In genomic region chr3:108129367-108129766, GRCm38 (mm10) we compare ENCODE assay signal across 26 mouse cellular contexts. TPM values are rescaled to one million over a fixed set of nuclear protein-coding genes. Genes with fewer than 3 reads are reported as not detected.
A peak's percentile ranks its signal among the peaks of the same experiment; 100 is the strongest.
DNase-seq lines count a peak whose midpoint lies in the region; ATAC-seq and TF ChIP-seq lines count a peak whose summit lies in the region.
"Had no signal": no experiment of that assay in that cellular context is flagged by ENCODE, and none has a peak within 500 bp of the region (broad histone marks: within the 10 kb centered on the region; RNA-seq: fewer than 3 reads in every experiment).

No protein-coding gene starts in this region.

- WGBS in heart, embryonic 12.5 days = 74% methylated on average over 4 of the region's 4 CpGs
- 42% methylated on average over 4 of the region's 4 CpGs for WGBS in liver, embryonic 14.5 days (ENCODE audit: insufficient replicate concordance)
- 83% methylated on average over 4 of the region's 4 CpGs for WGBS in small intestine, adult 2 months

- no peak overlapping the region for H3K4me2 ChIP-seq in heart, embryonic 12.5 days
- H3K4me2 ChIP-seq in liver, embryonic 14.5 days (ENCODE audit: low read depth) = peak overlapping the region; percentile 59
- H3K4me2 ChIP-seq: forebrain, embryonic 15.5 days; lung, embryonic 15.5 days; neural tube, embryonic 15.5 days had no signal

- intact Hi-C loops in heart, postnatal 10 days (cut with DNase I) = no loop called here

- no peak for TF ChIP-seq POLR2A in small intestine, adult 2 months (IDR thresholded peaks at IDR 0.05; ENCODE audit: low read depth, low read length)

- H3K4me1 ChIP-seq in heart, embryonic 12.5 days (replicated peaks) = peaks cover 48% of the 10 kb centered on the region
- H3K4me1 ChIP-seq in liver, embryonic 14.5 days (replicated peaks; ENCODE audit: control insufficient read depth in 2 of 2, insufficient read depth in 2 of 2, low read length in 1 of 2) = peaks cover 50 to 59% of the 10 kb centered on the region in 2 experiments
- peaks cover 38% of the 10 kb centered on the region; the same call in 1 of the 2 replicates for H3K4me1 ChIP-seq in small intestine, adult 2 months (ENCODE audit: control insufficient read depth, insufficient read depth, insufficient read length, low read length)
- H3K4me1 ChIP-seq: forebrain, embryonic 15.5 days had no signal

- no peak overlapping the region for H3K27ac ChIP-seq in heart, embryonic 12.5 days (ENCODE audit: poor library complexity, severe bottlenecking)
- H3K27ac ChIP-seq in liver, embryonic 14.5 days = peak overlapping the region; percentile 77
- H3K27ac ChIP-seq in small intestine, adult 2 months (ENCODE audit: insufficient read depth, low read depth, low read length) = 0 out of 2 replicates have a peak overlapping the region, but pooled peaks have one; percentile 14
- H3K27ac ChIP-seq: forebrain, embryonic 15.5 days; hindbrain, postnatal 0 days; kidney, postnatal 0 days; left cerebral cortex, adult 2 months; lung, embryonic 15.5 days; neural tube, embryonic 15.5 days; stomach, postnatal 0 days had no signal

- no peaks in the 10 kb centered on the region for H3K36me3 ChIP-seq in heart, embryonic 12.5 days
- no peaks in the 10 kb centered on the region for H3K36me3 ChIP-seq in liver, embryonic 14.5 days (replicated peaks; ENCODE audit: control insufficient read depth, insufficient read depth, low read depth)
- no peaks in the 10 kb centered on the region for H3K36me3 ChIP-seq in small intestine, adult 2 months (ENCODE audit: control insufficient read depth, insufficient read depth, low read length)
- H3K36me3 ChIP-seq: forebrain, embryonic 15.5 days; lung, embryonic 15.5 days; neural tube, embryonic 15.5 days had no signal

- H3K4me3 ChIP-seq in heart, embryonic 12.5 days = no peak overlapping the region
- 0 out of 4 replicates have a peak overlapping the region, but pooled peaks of 1 of the 2 experiments have one; percentile 4 for H3K4me3 ChIP-seq in liver, embryonic 14.5 days (ENCODE audit: insufficient read depth in 1 of 2, low read depth in 2 of 2, low read length in 2 of 2)
- H3K4me3 ChIP-seq in small intestine, adult 2 months (ENCODE audit: low read depth, low read length) = no peak overlapping the region
- H3K4me3 ChIP-seq: forebrain, embryonic 15.5 days; left cerebral cortex, adult 2 months; lung, embryonic 15.5 days; neural tube, embryonic 15.5 days had no signal

- TF ChIP-seq CTCF in liver, embryonic 14.5 days (IDR thresholded peaks at IDR 0.05; ENCODE audit: low read depth) = no peak
- TF ChIP-seq CTCF in small intestine, adult 2 months (IDR thresholded peaks at IDR 0.05; ENCODE audit: extremely low read depth, insufficient read length, insufficient replicate concordance, low read depth, low read length) = no peak

- peak; percentile 9; the same call in 1 of the 2 replicates for ATAC-seq in heart, embryonic 12.5 days (ENCODE audit: insufficient number of reproducible peaks, low FRiP score)
- ATAC-seq in liver, embryonic 14.5 days (ENCODE audit: insufficient read depth) = peak; percentile 85
- no peak for ATAC-seq in megakaryocyte, adult 5-6 weeks (ENCODE audit: poor library complexity, severe bottlenecking)
- ATAC-seq: CD4-positive, CD25-positive, alpha-beta regulatory T cell, adult 4 months; forebrain, embryonic 15.5 days; hindbrain, postnatal 0 days had no signal

- TF ChIP-seq EP300 in liver, embryonic 14.5 days (IDR thresholded peaks at IDR 0.05; ENCODE audit: low read depth) = no peak

- H3K27me3 ChIP-seq in heart, embryonic 12.5 days (replicated peaks) = no peaks in the 10 kb centered on the region
- no peaks in the 10 kb centered on the region for H3K27me3 ChIP-seq in liver, embryonic 14.5 days (ENCODE audit: control insufficient read depth, insufficient read depth, low read length)
- H3K27me3 ChIP-seq in small intestine, adult 2 months (ENCODE audit: control insufficient read depth, insufficient read depth, low read length) = no peaks in the 10 kb centered on the region
- H3K27me3 ChIP-seq: forebrain, embryonic 15.5 days; lung, embryonic 15.5 days; neural tube, embryonic 15.5 days had no signal

- H3K9ac ChIP-seq in heart, embryonic 12.5 days = no peak overlapping the region
- H3K9ac ChIP-seq in liver, embryonic 14.5 days (replicated peaks) = peak overlapping the region; percentile 57
- H3K9ac ChIP-seq: forebrain, embryonic 15.5 days; lung, embryonic 15.5 days; neural tube, embryonic 15.5 days had no signal

- H3K9me3 ChIP-seq in heart, embryonic 12.5 days (replicated peaks) = no peaks in the 10 kb centered on the region
- H3K9me3 ChIP-seq in liver, embryonic 14.5 days (ENCODE audit: control insufficient read depth, low read length) = no peaks in the 10 kb centered on the region
- H3K9me3 ChIP-seq: forebrain, embryonic 15.5 days; lung, embryonic 15.5 days; neural tube, embryonic 15.5 days had no signal

- DNase-seq in heart, postnatal 10 days = no peak
- DNase-seq in c-Kit-positive CD71-positive TER-119-positive erythroid progenitor cells, embryonic 14.5 days (ENCODE audit: low spot score) = peak; percentile 45
- DNase-seq in liver, embryonic 14.5 days (ENCODE audit: low read depth in 3 of 3, low spot score in 3 of 3) = no peak
- no peak for DNase-seq in frontal cortex, adult 2 months (ENCODE audit: extremely low spot score in 1 of 2, low spot score in 1 of 2)
- DNase-seq: adrenal gland, adult 2 months; cerebellum, adult 11-12 months; cerebellum, postnatal 36 days; gastrocnemius, postnatal 25 days; kidney, adult 2 months; lung, postnatal 36 days; thymus, adult 2 months; thymus, postnatal 4 days had no signal

RNA-seq across cellular contexts. Expression of gene Gnai3, which starts 16.6 kb away (rescaled TPM):
- polyA plus RNA-seq in heart, embryonic 12.5 days (2016; fragmentation: Nextera tagmentation; extraction: Ambion mirVana) = 94.9 and 97.0 TPM in 2 replicates
- 10 to 100 TPM; 35.1 to 37.9 TPM for total RNA-seq in heart, postnatal 10 days (2021)
- polyA plus RNA-seq in liver, embryonic 14.5 days (2012; rRNA removed) = 18.4 and 28.7 TPM in 2 replicates
- polyA plus RNA-seq in liver, embryonic 14.5 days (2014; fragmentation: Nextera tagmentation; extraction: Ambion mirVana) = 57.4 and 58.0 TPM in 2 replicates
- polyA plus RNA-seq in small intestine, adult 2 months (2012; rRNA removed) = 5.4 and 14.8 TPM in 2 replicates
- total RNA-seq in megakaryocyte, adult 5-6 weeks (2015) = 136 and 146 TPM in 2 replicates
- 154 and 160 TPM in 2 replicates for total RNA-seq in megakaryocyte, adult 5-6 weeks (2017)
- polyA plus RNA-seq in frontal cortex, adult 2 months (2012; rRNA removed) = 37.3 and 37.5 TPM in 2 replicates

RNA-seq across cellular contexts. Expression of gene Gpr61, which starts 25.3 kb away (rescaled TPM):
- polyA plus RNA-seq in heart, embryonic 12.5 days (2016; fragmentation: Nextera tagmentation; extraction: Ambion mirVana) = 0.19 and 0.27 TPM in 2 replicates
- not detected for total RNA-seq in heart, postnatal 10 days (2021)
- not detected in 2 replicates for polyA plus RNA-seq in liver, embryonic 14.5 days (2012; rRNA removed)
- 0.04 TPM in 1 of 2 replicates, not detected in the other for polyA plus RNA-seq in liver, embryonic 14.5 days (2014; fragmentation: Nextera tagmentation; extraction: Ambion mirVana)
- polyA plus RNA-seq in small intestine, adult 2 months (2012; rRNA removed) = 0.05 TPM in 1 of 2 replicates, not detected in the other
- total RNA-seq in megakaryocyte, adult 5-6 weeks (2015) = not detected in 2 replicates
- not detected in 2 replicates for total RNA-seq in megakaryocyte, adult 5-6 weeks (2017)
- polyA plus RNA-seq in frontal cortex, adult 2 months (2012; rRNA removed) = 15.0 and 15.1 TPM in 2 replicates
- total RNA-seq: gastrocnemius, postnatal 25 days; heart, adult 8-10 months had no signal
- polyA plus RNA-seq: kidney, adult 2 months; kidney, postnatal 0 days; thymus, adult 2 months had no signal

RNA-seq across cellular contexts. Expression of gene Gnat2, which starts 36.8 kb away (rescaled TPM):
- 0.54 and 0.98 TPM in 2 replicates for polyA plus RNA-seq in heart, embryonic 12.5 days (2016; fragmentation: Nextera tagmentation; extraction: Ambion mirVana)
- total RNA-seq in heart, postnatal 10 days (2021) = under 1 TPM in 1 of 2 experiments, not detected in 1; 0.38 TPM
- polyA plus RNA-seq in liver, embryonic 14.5 days (2012; rRNA removed) = 0.60 and 1.4 TPM in 2 replicates
- 1.8 and 2.5 TPM in 2 replicates for polyA plus RNA-seq in liver, embryonic 14.5 days (2014; fragmentation: Nextera tagmentation; extraction: Ambion mirVana)
- 0.86 and 0.91 TPM in 2 replicates for polyA plus RNA-seq in small intestine, adult 2 months (2012; rRNA removed)
- not detected in 2 replicates for total RNA-seq in megakaryocyte, adult 5-6 weeks (2015)
- total RNA-seq in megakaryocyte, adult 5-6 weeks (2017) = not detected in 2 replicates
- 0.53 and 0.58 TPM in 2 replicates for polyA plus RNA-seq in frontal cortex, adult 2 months (2012; rRNA removed)
- total RNA-seq: hindbrain, postnatal 0 days; layer of hippocampus, postnatal 10 days; left cerebral cortex, adult 2 months; left cerebral cortex, postnatal 36 days had no signal
- polyA plus RNA-seq: CD4-positive, CD25-positive, alpha-beta regulatory T cell, adult 4 months had no signal

RNA-seq across cellular contexts. Expression of gene Ampd2, which starts 42.9 kb away (rescaled TPM):
- 40.0 and 41.6 TPM in 2 replicates for polyA plus RNA-seq in heart, embryonic 12.5 days (2016; fragmentation: Nextera tagmentation; extraction: Ambion mirVana)
- total RNA-seq in heart, postnatal 10 days (2021) = 10 to 100 TPM; 12.2 to 14.7 TPM
- 40.9 and 49.6 TPM in 2 replicates for polyA plus RNA-seq in liver, embryonic 14.5 days (2012; rRNA removed)
- 34.3 and 37.8 TPM in 2 replicates for polyA plus RNA-seq in liver, embryonic 14.5 days (2014; fragmentation: Nextera tagmentation; extraction: Ambion mirVana)
- 88.8 and 107 TPM in 2 replicates for polyA plus RNA-seq in small intestine, adult 2 months (2012; rRNA removed)
- 16.3 and 20.9 TPM in 2 replicates for total RNA-seq in megakaryocyte, adult 5-6 weeks (2015)
- total RNA-seq in megakaryocyte, adult 5-6 weeks (2017) = 21.8 and 23.1 TPM in 2 replicates
- polyA plus RNA-seq in frontal cortex, adult 2 months (2012; rRNA removed) = 188 and 230 TPM in 2 replicates

RNA-seq across cellular contexts. Expression of gene Amigo1, which starts 56.8 kb away (rescaled TPM):
- polyA plus RNA-seq in heart, embryonic 12.5 days (2016; fragmentation: Nextera tagmentation; extraction: Ambion mirVana) = 4.5 and 5.0 TPM in 2 replicates
- 10 to 100 TPM in 1 of 2 experiments, 1 to 10 TPM in 1; 6.9 to 11.8 TPM for total RNA-seq in heart, postnatal 10 days (2021)
- 0.45 and 0.60 TPM in 2 replicates for polyA plus RNA-seq in liver, embryonic 14.5 days (2012; rRNA removed)
- 0.49 and 0.56 TPM in 2 replicates for polyA plus RNA-seq in liver, embryonic 14.5 days (2014; fragmentation: Nextera tagmentation; extraction: Ambion mirVana)
- polyA plus RNA-seq in small intestine, adult 2 months (2012; rRNA removed) = 10.1 and 17.6 TPM in 2 replicates
- total RNA-seq in megakaryocyte, adult 5-6 weeks (2015) = 1.4 and 3.3 TPM in 2 replicates
- total RNA-seq in megakaryocyte, adult 5-6 weeks (2017) = 1.4 and 2.2 TPM in 2 replicates
- polyA plus RNA-seq in frontal cortex, adult 2 months (2012; rRNA removed) = 62.1 and 62.6 TPM in 2 replicates

Comparison
In these comparisons a context has a peak if more than half of its experiments do, and no peak if none do; other contexts are left out.
1. RNA of gene Gpr61, which starts 25.3 kb away (polyA plus RNA-seq): 15.0 to 15.1 TPM in frontal cortex, adult 2 months; 0.19 to 0.27 TPM in heart, embryonic 12.5 days, 0.05 TPM in small intestine, adult 2 months and 0.04 TPM in liver, embryonic 14.5 days; every median in the first group is over 10 times any median in the second.